Mouse (Mus musculus) heart, embryonic 16.5 days (tissue): ENCODE results near the gene Gm13090. TPM values are rescaled to one million over a fixed set of nuclear protein-coding genes. Genes with fewer than 3 reads are reported as not detected.

ENCODE experiments used
- ATAC-seq: fragments of 200-750 bp; cut with Nextera tagmentation; replicated peaks from 2 replicates; pipeline ENCODE4 v1.8.0; 2017; ENCODE audit warnings: moderate number of reproducible peaks; ENCODE audit not compliant: insufficient read depth, low FRiP score; ENCODE audit errors: extremely low read depth
- H3K27ac ChIP-seq: fragments of 300-500 bp; sonication (generic); 2 replicates; pipeline ENCODE4 v1.5.1; 2014; ENCODE audit warnings: mild to moderate bottlenecking, low read length, control low read depth, moderate library complexity
- H3K27me3 ChIP-seq: fragments of 300-500 bp; sonication (generic); 2 replicates; pipeline ENCODE4 v1.6.1; 2014; ENCODE audit warnings: low read length, mixed read lengths; ENCODE audit not compliant: control insufficient read depth, insufficient read depth
- H3K36me3 ChIP-seq: fragments of 300-500 bp; sonication (generic); 2 replicates; pipeline ENCODE4 v1.6.1; 2014; ENCODE audit not compliant: control insufficient read depth, insufficient read depth
- H3K4me1 ChIP-seq: fragments of 300-500 bp; sonication (generic); 2 replicates; pipeline ENCODE4 v1.6.1; 2014; ENCODE audit warnings: low read length, mixed read lengths; ENCODE audit not compliant: control insufficient read depth, insufficient read depth
- H3K4me2 ChIP-seq: fragments of 300-500 bp; sonication (generic); 2 replicates; pipeline ENCODE4 v1.6.1; 2014; ENCODE audit warnings: low read depth, mild to moderate bottlenecking, control low read depth, low read length
- H3K4me3 ChIP-seq: fragments of 300-500 bp; sonication (generic); 2 replicates; pipeline ENCODE4 v1.5.1; 2014; ENCODE audit warnings: mild to moderate bottlenecking, control low read depth, low read length
- H3K9ac ChIP-seq: fragments of 300-500 bp; sonication (generic); 2 replicates; pipeline ENCODE4 v1.6.1; 2014; ENCODE audit warnings: low read length, control low read depth
- H3K9me3 ChIP-seq: fragments of 300-500 bp; sonication (generic); replicated peaks from 2 replicates; pipeline ENCODE4 v1.6.1; 2016; ENCODE audit warnings: low read length; ENCODE audit not compliant: control insufficient read depth
- WGBS: fragments of 180-500 bp; shearing (Covaris S2); extraction: QIAGEN DNeasy Blood & Tissue Kit; methylation state at CpG from one replicate; pipeline ENCODE4 v1.1.7; 2014; 5-methylcytosine and 5-hydroxymethylcytosine counted together
- polyA plus RNA-seq: library from polyadenylated mRNA; unstranded; fragments of >200 nt; fragmentation: Nextera tagmentation; extraction: Ambion mirVana; gene quantifications from 2 replicates; pipeline ENCODE4 v1.2.1, GENCODE M21; 2015

Gm13090 gene
- polyA plus RNA-seq, 1 experiment from 2014 or later = 0.20 TPM

DNA sequence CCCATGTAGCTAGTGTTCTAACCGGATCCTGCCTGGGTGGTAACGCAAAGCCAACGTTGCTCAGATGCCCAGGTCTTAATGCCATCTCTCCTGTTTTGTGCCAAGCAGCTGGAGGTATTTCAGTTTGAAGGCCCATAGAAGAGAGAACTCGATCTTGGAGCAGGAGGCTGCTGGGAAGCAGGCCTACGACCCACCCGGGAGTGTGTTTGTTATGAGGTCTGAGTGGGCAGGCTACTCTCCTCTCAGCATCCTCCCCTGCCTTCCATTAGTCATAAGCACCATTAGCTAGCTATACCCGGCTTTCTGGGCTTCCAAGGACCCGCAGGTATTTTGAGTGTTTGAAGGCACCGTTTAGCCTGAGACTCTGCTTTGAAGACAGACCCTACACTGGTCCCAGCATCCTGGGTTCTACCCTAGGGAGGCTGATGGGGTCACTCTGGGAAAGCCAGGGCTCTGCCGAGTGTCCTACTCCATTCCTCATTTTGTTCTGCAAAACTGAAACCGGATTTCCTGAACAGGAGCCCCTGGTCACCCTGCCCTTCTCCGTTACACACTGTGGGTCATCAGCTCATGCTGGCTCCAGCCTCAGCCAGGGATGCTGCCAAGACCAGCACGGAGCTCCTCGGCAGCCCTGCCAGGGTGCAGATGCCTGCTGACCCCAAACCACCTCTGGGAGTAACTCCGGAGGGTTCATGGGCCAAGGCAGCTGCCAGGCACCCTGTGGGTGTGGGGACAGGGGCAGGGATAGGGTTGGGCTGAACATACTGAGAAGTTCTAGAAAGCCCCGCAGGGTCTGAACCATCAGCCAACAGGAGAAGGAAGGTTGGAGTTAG lies 40.6 kb downstream of the Gm13090 start:
- peaks cover 8% of the 10 kb centered on the region for H3K27me3 ChIP-seq
- ATAC-seq = no peak
- no peaks in the 10 kb centered on the region for H3K9me3 ChIP-seq
- peaks cover 29% of the 10 kb centered on the region for H3K4me1 ChIP-seq
- peak overlapping the region; percentile 98 for H3K4me2 ChIP-seq
- H3K4me3 ChIP-seq = no peak overlapping the region
- H3K27ac ChIP-seq = no peak overlapping the region
- H3K36me3 ChIP-seq = no peaks in the 10 kb centered on the region
- H3K9ac ChIP-seq = peak overlapping the region; percentile 4; the same call in 1 of the 2 replicates
- 67% methylated on average over 16 of the region's 16 CpGs for WGBS

DNA sequence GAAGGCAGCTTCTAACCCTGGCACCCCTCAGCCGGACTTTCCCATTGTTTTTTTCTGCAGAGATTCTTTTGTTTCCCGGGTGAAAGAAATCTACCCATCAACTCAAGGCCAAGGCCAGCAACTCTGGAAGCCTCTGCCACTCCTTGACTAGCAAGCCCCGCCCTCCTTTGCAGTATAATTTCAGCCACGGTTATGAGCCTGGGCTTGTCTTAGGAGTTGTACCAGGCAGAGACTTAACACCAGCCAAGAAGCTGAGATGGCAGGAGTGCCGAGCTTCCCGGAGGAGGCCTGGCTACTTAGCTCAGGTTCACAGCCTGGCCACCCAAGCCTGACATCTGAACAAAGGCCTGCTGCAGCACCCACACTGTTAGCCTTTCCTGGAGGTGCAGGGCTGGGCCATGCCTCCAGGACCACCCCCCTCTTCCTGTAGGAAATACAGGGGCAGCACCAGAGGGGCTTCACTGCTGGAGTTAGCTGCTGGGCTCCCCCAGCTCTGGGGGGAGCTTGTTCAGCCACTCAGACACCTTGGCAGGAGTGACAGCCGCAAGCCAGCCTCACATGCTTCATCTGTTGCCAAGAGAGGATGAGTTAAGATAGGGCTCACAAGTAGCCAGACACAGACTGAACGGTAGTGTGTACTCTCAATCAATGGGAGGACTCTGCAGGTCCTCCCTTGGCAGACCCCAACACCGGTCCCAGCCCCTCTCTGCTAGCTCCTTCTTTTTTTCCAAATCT lies 41.6 kb downstream of the Gm13090 start:
- no peak for ATAC-seq
- H3K4me2 ChIP-seq = no peak overlapping the region
- H3K4me1 ChIP-seq = peaks cover 27% of the 10 kb centered on the region
- peaks cover 8% of the 10 kb centered on the region for H3K27me3 ChIP-seq
- no peaks in the 10 kb centered on the region for H3K9me3 ChIP-seq
- no peak overlapping the region for H3K27ac ChIP-seq
- H3K36me3 ChIP-seq = no peaks in the 10 kb centered on the region
- H3K4me3 ChIP-seq = no peak overlapping the region
- H3K9ac ChIP-seq = peak overlapping the region; percentile 20; the same call in 1 of the 2 replicates
- WGBS = 50% methylated on average over 9 of the region's 9 CpGs

DNA sequence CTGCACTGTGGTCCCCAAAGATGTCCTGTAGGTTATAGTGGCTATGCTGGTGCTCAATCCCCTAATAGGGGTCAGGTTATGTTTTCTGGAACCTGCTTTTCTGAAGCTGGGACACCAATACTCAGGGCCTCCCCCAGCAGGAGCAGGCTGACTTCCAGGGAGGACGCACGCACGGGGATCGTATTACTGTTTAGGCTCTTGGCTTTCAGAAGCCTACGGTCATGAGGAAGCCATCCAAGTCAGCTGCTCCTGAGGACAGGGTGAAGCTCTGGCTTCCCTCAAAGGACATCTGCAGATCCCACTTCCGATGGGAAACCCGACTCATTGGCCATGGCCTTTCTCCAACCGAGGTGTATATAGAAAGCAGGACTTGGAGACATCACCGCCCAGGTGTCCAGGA lies 43.1 kb downstream of the Gm13090 start:
- Histone ChIP-seq H3K27ac (no peak overlapping the region), H3K4me2 (no peak overlapping the region), H3K4me3 (no peak overlapping the region), H3K9ac (no peak overlapping the region), H3K9me3 (no peaks in the 10 kb centered on the region), H3K27me3 (peaks cover 8% of the 10 kb centered on the region), H3K36me3 (no peaks in the 10 kb centered on the region), H3K4me1 (peaks cover 26% of the 10 kb centered on the region)
- WGBS = 74% methylated on average over 9 of the region's 9 CpGs
- ATAC-seq = no peak

DNA sequence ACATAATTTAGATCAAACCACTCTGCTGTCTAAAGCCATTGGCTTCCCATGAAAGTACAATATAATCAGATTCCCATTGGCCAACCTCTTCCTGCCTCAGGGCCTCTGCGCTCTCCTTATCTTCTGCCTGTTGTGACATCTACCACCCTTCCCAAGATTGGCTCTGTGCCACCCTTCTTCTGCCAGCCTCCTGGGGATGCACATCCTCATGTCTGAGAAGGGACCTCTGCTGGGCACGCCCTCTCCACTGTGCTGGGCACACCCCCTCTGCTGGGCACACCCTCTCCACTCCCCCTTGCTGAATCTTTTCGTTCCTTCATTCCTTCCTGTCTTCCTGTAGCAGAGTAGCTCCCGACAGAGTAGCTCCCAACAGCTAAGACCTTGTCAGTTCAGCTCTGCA lies 44.4 kb downstream of the Gm13090 start:
- WGBS = 40% methylated on average over 4 of the region's 4 CpGs
- Histone ChIP-seq H3K27me3 (peaks cover 8% of the 10 kb centered on the region), H3K4me2 (no peak overlapping the region), H3K27ac (no peak overlapping the region), H3K4me3 (no peak overlapping the region), H3K4me1 (peaks cover 26% of the 10 kb centered on the region), H3K9ac (no peak overlapping the region), H3K9me3 (no peaks in the 10 kb centered on the region), H3K36me3 (no peaks in the 10 kb centered on the region)
- no peak for ATAC-seq

DNA sequence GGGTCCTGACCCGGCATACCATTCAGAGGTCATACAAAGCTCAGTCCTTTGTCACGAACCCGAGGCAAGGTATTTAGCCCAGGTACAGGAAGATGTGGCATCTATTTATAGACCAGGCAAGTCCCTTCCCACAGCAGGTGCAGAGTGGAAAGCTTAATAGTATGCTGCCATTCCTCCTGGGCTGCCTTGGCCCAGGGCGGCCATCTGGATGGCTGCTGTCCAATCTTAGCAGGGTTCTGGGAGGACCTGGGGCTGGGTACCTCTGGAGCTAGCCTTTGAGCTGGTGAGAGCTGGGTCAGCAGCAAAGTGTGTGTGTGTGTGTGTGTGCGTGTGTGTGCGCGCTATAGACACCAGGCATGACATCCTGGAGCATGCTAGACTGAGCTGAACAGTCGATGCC lies 46.1 kb downstream of the Gm13090 start:
- peaks cover 5% of the 10 kb centered on the region for H3K27me3 ChIP-seq
- WGBS = 69% methylated on average over 8 of the region's 8 CpGs

DNA sequence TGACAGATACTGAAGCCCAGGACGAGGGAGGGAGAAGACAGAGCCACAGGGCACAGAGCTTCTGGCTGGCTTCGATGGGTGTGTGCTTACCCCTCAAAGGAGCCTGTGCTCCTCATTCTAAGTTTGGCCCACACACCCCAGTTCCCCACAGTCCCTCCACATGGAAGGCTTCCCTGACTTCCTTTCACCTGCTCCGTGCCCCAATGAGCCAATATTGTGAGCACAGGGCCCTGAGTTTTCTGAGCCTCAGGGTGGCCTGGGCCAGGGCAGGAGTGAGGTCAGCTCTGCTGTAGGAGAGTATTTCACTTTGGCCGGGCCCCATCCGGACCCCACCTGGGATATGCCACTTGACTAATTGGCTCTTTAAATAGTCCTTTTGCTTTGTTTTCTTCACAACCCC lies 48.3 kb downstream of the Gm13090 start:
- H3K9me3 ChIP-seq = no peaks in the 10 kb centered on the region
- no peak for ATAC-seq
- H3K27me3 ChIP-seq = peaks cover 6% of the 10 kb centered on the region
- H3K36me3 ChIP-seq = no peaks in the 10 kb centered on the region
- H3K4me3 ChIP-seq = no peak overlapping the region
- H3K4me1 ChIP-seq = peaks cover 37% of the 10 kb centered on the region
- peak overlapping the region; percentile 41; the same call in 1 of the 2 replicates for H3K27ac ChIP-seq
- WGBS = 58% methylated on average over 5 of the region's 5 CpGs
- H3K9ac ChIP-seq = no peak overlapping the region
- peak overlapping the region; percentile 35 for H3K4me2 ChIP-seq

More for the DNA sequence above, 46.1 kb downstream of the Gm13090 start:
- H3K4me3 ChIP-seq = no peak overlapping the region
- ATAC-seq = no peak
- no peak overlapping the region for H3K27ac ChIP-seq
- no peak overlapping the region for H3K9ac ChIP-seq
- H3K4me2 ChIP-seq = no peak overlapping the region
- peaks cover 30% of the 10 kb centered on the region for H3K4me1 ChIP-seq
- H3K9me3 ChIP-seq = no peaks in the 10 kb centered on the region
- no peaks in the 10 kb centered on the region for H3K36me3 ChIP-seq

DNA sequence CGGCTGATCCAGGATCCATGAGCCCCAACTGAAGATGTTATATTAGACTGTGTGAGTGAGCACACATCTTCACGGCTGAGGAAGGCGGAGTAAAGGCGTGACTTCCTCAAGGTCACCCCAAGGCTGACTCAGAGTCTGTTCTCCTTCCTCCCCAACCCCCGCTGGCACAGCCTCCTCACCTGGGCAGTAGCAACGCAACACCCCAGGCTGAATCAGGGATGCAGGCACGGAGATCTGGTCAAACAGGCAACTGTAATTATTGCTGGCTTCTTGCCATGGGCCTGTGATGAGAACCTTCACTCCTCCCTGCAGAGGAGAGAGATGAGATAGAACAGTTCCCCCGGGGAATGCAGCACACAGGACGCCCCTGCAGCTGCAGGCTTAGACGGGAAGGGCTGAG lies 48.8 kb downstream of the Gm13090 start:
- peak overlapping the region; percentile 35 for H3K4me2 ChIP-seq
- H3K4me3 ChIP-seq = no peak overlapping the region
- H3K9ac ChIP-seq = no peak overlapping the region
- peaks cover 6% of the 10 kb centered on the region for H3K27me3 ChIP-seq
- H3K36me3 ChIP-seq = no peaks in the 10 kb centered on the region
- peak overlapping the region; percentile 41; the same call in 1 of the 2 replicates for H3K27ac ChIP-seq
- WGBS = 7% methylated on average over 10 of the region's 10 CpGs
- 0 out of 2 replicates have a peak, but pooled peaks have one; percentile 19 for ATAC-seq
- H3K4me1 ChIP-seq = peaks cover 37% of the 10 kb centered on the region
- no peaks in the 10 kb centered on the region for H3K9me3 ChIP-seq

DNA sequence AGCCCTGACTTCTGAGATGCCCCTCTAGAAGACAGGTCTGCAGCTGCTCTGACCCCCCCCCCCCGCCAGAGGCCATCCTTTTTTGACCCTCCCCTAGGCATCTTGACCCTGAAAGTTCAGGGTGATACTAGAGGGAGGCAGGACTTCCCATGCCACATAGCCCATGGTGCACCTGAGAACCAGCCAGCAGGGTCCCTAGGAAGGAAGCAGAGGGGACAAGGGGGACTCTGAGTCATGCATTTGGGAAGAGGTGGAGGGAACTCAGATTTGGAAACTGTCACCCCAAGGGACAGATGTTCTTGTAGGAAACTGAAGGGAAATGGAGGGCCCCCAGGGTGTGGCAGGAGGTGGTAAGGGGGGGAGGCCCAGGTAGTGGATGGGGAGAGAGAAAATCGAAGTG lies 49.2 kb downstream of the Gm13090 start:
- no peak for ATAC-seq
- Histone ChIP-seq H3K9ac (no peak overlapping the region), H3K4me2 (no peak overlapping the region), H3K9me3 (no peaks in the 10 kb centered on the region), H3K27ac (peak overlapping the region; percentile 41), H3K36me3 (no peaks in the 10 kb centered on the region), H3K4me3 (no peak overlapping the region), H3K27me3 (peaks cover 6% of the 10 kb centered on the region), H3K4me1 (peaks cover 37% of the 10 kb centered on the region)
- 33% methylated on average over 2 of the region's 2 CpGs for WGBS
